Mouse (Mus musculus) kidney, adult 9 months (tissue): ENCODE measurements around the gene Rubcnl.

Source experiments
- DNase-seq: peaks from one replicate; pipeline ENCODE4 v3.0.0; 2022

Rubcnl gene

DNA sequence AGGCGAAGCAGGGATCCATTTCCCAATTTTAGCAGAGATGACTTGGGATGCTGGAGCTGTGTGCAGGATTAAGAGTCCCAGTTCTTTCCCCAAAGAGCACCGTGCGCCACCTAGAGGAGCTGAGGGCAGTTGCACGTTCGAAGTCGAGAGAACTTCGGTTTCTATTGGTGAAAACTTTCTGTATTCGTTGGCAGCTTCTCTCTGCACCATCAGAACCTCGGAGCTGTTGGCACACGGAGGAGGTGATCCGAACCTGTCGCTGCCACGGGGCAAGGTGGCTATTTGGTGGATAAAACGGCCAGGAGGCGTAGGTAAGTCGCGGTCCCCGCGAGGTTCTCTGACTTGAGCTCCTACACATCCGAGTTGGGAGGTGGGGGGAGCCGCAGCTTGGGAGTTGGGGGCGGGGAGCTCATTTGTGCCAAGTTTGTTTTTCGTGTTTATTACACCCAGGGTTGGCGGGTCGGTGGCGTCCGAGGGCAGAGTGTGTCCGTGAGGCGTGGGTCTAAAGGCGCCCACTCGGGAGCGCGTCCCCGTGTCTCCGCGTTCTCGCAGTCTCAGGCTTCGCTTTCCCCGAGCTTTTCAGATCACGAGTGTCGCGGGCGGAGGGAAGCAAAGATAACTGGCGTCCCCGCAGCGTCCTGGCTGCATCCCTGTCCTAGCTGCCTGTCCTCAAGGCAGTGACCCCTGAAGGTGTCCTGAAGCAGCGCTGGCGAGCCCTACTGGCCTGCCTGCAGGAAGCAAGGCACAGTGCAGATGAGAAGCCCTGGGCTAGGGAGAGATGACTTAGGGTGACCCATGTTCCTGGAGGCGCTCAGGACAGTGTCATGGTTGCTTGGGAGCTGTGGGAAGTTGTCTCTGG, at the start of gene Rubcnl:
Rubcnl (plus strand) TSS at position 172 of the 859 bp plus-strand sequence.
- peak; percentile 68 for DNase-seq

DNA sequence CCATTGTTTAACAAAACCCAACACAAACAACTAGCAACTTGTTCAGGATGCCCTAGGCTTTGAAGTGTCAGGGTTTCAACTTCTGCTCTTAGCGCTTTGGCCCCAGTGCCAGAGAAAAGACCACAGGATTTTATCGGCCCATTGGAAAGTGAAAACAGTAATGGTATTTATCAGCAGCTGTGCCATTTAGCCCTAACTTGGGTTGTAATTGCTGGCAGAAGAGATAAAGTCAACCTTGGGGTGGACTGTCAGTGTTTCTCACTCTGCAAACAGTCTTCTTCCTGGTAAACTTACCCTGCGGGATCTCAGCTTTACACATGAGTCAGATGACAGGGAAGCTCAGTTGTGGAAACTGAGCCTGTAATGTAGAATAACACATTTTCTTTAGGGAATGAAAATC, 43.6 kb upstream of the Rubcnl start:
- DNase-seq, result peak; percentile 14

DNA sequence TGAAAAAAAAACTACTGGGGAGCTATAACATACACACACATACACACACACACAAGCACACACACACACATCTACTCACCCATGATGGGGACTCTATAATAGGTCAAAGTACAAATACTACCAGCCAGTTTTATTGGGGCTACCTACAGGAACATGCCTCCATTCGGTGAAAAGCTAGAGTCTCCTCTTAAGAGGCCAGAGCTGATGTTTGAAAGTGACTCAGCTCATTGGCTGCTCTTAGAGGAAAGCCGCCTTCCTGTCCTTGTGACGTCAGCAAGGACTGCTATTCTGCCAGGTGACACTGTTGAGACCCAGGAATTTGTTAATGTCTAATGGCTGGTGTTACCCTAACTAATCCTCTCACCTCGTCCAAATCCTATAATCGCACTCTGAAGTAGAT, 43.1 kb upstream of the Rubcnl start:
- DNase-seq, result no peak

DNA sequence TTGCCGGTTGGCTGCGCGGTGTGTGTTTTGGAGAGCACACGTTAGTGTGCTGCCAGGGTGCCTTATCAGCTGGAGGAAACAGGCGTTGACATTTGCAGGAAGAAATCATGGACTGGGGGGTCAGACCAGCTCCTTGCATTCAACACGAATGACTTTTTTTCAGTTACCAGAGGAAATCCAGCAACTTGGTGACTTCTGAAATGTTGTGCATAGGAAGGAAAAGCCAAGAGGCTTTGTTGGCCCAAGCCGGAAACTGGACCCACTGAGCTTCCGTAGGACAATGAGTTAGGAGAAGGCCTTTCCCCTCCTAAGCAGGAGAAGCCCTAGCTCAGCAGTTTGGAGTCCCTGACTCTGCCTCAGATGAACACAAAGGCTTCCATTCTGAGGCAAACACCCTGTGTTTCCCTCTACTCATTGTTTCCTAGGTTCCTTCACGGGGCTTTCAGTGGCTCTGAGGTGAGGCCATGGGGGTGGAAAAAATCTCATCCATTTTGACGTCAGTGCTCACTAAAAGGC, 41.6 kb upstream of the Rubcnl start:
- DNase-seq, result peak; percentile 56

DNA sequence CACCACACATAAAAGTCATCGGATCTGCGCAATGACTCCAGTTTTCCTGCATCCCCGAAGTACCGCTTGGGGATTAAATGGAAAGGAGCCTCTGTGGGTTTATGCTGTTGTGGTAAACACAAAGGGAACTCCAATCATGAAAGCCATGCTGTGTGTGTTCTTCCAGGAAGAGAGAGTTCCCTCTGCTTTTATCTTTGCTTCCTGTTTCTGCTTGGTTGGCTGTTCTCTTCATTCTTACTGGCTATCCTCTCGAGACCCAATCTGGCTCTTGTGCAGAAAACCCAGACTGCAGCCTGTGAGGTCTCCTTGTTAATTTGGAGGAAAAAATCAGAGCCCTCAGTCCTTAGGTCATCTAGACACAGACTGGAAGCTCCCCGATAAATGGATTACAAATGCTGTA, 38.9 kb upstream of the Rubcnl start:
- no peak for DNase-seq

DNA sequence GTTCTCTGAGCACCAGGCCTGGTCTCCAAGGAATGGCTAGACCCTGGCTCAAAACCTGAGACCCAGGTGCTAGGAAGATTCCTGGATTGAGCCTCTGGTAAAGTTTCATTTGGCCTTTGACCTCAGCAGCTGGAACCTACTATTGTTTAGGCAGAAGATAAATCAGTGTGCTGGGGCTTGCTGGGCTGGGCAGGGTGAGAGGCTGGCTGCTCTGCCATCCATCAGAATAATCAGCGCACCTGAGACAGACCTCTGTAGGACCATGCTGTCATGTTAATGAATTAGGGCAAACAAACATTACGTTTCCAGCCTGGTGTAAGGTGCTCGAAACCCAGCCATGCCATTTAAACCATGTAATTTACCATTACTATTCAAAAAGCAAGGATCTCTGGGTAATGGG, 34.8 kb upstream of the Rubcnl start:
- DNase-seq, result no peak

DNA sequence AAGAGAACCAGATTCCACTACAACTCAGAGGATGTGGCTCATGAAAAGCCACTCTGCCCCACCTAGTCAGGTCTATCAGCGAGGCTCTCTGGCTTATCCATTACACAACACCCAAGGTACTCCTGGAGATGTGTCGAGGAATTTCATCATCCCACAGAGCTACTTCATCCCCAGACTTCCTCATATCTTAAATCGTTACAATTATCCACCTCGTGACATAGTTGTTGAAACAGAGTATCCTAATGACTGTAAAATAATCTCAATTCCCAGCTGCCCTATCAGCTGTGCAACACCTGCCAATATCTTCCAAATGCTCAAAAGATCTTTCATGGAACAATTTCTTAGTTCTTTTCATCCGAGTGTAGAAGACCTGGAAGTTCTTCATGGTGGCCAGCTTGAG, 32.7 kb upstream of the Rubcnl start:
- no peak for DNase-seq

DNA sequence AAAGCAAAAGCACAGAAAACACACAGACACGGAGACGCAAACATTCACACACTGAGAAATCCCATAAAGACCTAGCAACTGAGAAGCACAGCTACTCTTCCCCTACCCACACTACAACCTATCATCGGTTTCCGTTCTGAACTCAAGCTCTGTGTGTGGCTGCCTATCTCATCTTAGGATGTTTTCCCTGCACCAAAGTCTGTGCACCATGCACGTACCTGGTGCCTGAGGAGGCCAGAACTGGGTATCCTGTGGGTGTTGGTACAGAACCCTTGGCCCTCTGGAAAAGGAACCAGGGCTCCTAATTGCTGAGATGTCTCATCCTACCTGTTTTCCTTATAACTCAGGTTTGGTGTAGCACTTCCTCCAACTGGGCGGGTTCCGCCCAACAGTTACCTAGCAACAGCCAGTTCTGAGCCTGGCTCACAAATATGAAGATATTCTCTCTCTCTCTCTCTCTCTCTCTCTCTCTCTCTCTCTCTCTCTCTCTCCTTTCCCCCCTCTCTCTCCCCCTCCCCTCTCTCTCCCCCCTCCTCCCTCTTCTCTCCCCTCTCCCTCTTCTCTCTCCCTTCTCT, 30.9 kb upstream of the Rubcnl start:
- no peak for DNase-seq

DNA sequence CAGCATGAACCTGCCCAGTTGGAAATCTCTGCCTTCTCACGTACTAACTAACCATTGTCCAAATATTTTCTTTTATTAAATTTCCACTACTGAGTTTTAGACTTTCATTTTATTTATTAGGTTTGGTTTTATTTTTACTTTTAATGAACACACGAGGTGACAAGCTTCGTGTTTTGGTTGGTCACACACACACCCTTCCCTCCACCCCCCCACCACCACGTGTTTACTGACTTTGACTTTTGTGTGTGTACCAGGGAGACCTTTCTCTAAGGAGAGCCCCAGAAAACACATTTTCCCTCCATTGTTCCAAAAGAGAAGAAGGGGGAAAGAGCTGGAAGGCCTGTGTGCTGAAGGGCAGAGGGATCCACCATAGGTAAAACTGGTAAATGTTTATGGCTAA, 30.2 kb upstream of the Rubcnl start:
- DNase-seq, result no peak

DNA sequence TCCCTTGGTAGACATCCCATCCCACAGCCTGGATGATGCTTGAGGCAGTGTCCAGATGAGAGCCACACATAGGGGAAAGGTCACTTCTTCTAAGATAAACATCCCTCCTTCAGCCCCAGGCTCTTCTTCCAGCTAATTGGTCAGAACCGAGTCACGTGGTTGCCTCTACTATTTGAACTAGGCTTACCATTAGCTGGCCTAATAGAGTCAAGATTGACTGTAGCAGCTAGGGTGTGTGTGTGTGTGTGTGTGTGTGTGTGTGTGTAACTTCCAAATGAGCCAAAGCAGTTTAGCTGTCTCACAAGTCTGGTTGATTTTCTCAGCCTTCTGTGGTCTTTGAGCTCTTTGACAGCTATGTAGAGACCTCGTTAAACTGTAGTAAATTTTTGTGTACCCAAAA, 29.3 kb upstream of the Rubcnl start:
- DNase-seq, result no peak

DNA sequence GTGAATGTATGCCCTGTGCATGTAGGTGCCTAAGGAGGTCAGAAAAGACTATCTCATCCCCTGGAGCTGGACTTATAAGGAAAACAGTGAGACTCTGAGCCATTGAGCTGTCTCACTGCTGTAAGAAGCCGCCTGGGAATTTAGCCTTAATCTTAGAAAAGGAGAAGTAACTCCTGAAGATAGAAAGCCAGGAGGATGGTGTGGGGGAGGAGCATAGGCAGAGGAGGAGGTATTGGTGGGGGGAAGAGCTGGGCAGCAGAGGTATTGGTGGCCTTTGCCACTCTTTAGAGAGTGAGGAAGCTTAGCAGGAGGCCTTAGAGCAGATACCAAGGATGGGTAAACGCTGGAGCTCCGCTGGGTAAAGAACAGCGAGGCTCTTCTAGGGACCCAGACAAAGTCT, 26.5 kb upstream of the Rubcnl start:
- DNase-seq, result no peak

DNA sequence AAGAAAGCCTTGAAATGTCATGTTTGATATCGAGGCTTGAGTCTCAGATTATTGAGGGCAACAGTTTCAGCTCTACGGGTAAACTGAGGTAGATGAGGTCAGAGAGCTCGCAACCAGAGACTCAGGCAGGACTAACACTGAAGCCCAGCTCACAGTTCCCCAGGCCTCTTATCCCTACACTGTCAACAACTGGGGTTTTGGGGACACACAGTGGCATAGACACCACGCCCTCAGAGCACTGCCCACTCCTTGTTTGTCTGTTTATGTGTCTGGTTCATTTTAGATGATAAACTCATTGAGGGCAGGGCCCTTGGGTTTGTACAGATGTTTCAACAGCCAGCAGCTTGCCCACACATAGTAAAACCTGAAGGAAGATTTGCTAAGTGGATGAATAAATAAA, 25.9 kb upstream of the Rubcnl start:
- no peak for DNase-seq

DNA sequence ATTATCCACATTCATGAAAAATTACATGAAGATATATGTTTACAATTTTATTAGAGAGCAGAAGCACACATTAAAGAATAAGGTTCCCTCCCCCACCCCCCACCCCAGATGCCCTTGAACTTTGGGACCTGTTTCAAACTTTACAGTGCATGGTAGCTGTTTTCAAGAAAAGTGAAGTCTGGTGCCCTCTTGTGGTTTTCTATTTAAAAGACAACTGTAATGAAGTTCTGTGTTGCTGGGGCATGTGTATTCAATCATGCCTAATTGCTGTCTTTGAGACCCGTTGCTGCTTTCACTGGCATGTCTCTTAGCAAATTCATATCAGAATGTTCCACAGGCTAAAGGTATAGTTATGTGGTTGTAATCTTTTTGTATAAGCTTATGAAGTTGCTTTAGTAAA, 25.3 kb upstream of the Rubcnl start:
- DNase-seq, result peak; percentile 69

DNA sequence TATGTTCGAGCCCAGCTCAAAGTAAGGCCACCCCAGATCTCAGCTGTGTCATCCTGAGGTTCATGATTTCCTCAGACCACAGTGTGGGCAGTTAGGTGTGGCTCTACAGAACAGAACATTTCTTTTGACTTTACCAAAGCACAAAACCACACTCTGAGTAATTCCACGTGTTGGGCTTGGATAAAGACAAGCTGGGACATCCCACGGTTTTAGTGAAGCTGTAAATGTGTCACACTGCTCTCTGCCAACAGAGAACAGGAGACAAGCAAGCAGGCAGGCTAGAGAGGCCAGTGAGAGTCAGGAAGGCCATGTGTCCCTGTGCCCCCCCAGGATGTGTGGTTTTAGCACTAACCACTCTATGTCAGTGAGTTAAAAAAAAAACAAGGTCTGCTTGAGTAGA, 19.3 kb upstream of the Rubcnl start:
- no peak for DNase-seq

DNA sequence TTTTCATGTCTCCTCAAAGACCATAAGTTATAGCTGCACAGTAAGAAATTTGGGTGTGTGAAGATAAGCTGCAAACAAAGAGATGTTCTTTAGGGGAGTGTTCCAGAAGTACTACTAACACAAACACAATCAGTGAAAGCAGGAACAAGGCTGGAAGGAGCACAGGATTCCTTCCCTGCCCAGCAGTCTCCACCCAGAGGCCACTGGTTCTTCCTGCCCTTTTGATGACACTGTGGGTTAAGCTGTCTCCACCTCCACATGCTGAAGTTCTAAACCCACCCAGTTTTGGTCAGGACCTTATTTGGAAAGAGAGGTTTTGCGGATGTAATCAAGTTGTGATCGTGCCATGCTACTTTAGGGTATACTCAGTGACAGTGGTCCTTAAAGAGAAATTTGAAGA, 18.8 kb upstream of the Rubcnl start:
- DNase-seq, result no peak

DNA sequence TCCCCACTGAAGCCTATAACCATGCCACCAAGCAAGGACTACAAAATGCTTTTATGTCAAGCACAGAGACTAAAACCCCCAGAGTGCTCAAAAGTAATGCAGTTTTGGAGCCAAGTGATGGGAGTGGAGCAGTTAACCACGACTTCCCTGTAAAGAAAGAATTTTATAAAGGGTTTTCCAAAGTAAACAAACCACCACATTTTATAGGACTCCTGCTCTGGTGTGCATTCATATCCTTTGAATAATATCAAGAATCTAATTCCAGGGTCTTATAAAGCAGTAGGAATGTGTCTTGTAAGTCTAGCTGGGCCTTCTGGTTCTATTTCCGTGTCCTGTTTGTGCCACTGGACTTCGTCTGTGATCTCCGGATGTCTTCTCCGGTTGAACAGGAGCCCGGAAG, 14.5 kb upstream of the Rubcnl start:
- no peak for DNase-seq

DNA sequence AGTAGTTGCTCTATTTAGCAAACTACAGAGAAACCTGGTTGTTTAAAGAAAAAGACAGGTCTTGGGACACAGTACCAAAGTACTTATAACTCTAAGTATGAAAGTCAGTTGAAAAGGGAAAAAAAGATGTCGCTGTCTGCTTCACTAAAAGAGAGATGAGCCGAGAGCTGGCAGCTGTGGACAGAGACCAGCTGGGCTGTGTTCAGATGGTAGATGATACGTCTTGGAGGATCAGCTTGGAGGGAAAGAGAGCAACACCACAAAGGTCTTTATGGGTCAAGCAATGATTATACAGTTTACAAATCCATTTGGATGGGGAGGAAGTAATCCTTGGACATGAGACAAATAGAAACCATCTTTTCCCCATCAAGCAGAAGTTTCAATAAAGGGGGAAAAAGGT, 12.5 kb upstream of the Rubcnl start:
- DNase-seq, result no peak

DNA sequence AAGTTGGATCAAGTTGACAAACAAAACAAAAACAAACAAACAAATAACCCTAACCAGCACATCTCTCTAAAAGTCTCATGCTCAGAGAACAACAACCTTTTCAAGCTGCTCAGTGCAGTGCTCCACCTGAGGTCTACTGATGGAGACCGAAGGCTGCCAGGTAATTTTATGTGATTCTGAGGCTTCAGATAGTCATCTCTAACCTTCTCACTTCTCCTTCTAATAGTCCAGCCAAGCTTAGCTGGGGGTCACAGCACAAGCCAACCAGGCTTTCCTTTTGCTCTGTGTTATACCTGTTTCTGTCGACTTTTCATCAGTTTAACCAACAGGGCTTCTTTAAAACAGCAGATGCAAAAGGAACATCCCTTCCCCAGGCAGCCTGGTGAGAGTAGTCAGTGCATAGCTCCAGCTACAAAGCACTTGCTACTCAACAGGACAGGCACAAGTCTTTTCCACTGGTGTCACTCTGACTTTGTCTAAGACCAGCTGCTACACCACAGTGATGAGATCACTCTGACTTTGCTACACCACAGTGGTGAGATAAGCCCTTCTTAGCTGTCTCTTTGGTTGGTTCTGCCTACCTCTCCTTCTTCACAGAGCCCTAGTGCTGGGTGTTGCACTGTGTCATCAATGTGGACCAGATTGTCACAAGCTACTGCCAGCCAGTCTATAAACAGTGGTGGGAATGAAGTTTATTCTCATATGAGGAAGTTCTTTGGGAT, 10.2 kb upstream of the Rubcnl start:
- no peak for DNase-seq

DNA sequence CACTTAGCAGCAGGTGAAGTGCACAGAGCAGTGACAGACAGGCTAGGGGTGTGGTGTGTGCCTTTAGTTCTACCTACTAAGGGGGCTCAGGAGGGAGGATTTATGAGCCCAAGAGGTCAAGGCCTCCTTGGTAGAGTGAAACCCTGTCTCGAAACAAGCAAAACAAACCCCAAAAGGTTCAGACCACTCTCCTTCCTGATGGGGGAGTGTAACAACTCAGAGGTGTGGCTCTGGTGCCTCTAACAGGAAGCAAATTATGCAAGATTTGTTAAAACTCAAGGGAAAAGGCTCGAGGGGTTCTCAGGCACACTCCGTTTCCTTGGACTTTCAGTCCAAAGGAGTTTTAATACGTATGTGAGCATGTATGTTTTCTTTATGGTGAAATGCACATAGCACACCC, 5.5 kb upstream of the Rubcnl start:
- DNase-seq, result no peak

DNA sequence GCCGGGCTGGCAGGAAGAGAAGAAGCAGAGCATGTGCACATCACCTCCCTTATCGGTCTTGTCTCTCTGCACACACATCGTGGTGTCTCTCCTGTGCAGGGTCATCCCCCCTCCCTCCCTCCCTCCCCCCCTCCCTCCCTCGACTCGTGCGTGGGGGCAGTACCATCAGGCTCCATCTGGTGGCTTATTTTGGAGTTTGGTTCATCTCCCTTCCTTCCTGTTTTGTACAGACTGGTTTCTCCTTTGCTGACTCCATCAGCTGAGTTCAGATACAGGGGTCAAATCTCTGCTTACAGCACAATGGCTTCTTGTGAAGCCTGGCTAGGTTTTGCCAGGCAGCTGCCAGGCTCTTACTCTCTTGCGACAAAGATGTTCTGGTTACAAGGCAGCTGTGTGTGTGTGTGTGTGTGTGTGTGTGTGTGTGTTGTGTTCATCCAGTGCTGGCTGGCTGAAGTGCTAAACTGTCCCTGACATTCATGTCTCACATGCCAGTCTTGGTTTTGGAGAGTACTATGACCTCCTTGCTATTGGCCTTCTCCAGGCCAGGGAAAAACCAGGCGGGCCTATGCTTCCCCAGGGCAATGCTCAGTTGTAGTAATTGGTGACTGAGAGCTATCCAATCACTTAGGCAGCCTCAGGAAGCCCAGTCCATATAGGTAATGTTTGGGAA, 4.7 kb upstream of the Rubcnl start:
- DNase-seq, result no peak

DNA sequence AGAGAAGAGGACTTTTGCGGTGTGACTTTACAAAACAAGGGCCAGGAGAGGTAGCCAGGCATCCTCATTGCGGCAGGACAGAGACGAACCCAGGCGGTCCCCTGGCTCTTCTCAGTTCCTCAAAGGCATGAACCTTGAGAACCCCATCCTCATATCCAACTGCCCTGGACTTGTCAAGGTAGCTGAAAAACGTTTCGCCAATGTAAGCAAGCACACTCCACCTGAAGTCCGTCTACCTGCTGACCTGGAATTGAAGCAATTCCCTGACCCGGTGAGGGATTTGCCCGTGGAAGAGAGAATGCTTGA, 841 bp downstream of the Rubcnl start:
- no peak for DNase-seq

DNA sequence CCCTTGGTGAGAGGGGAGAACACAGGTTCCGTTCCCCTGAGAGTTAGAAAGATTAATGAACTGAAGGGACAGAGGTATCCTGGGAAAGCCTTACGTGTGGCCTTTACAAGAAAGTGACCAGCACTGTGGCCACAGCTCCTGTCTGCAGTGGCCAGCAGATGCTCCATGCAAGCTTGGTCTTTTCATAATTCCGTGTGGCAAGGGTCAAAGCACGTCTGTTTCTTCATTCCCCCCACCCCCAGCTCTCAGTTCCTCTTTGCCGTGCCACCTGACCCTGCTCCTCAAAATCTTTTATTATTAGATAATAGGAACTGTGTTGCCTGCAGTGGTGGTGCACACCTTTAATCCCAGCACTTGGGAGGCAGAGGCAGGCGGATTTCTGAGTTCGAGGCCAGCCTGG, 1.4 kb downstream of the Rubcnl start:
- no peak for DNase-seq
